Mouse (Mus musculus): ENCODE measurements around the gene Gucy1b2. TPM values are rescaled to one million over a fixed set of nuclear protein-coding genes. Genes with fewer than 3 reads are reported as not detected.

The Gucy1b2 gene
- polyA plus RNA-seq, 1 experiment from 2014 or later = 0.08 TPM

- H3K4me3 ChIP-seq = no peak overlapping the region
- H3K4me2 ChIP-seq (replicated peaks) = no peak overlapping the region
- no peak for ATAC-seq (ENCODE audit: insufficient number of reproducible peaks, insufficient read depth, low FRiP score, low TSS enrichment)
- no peaks in the 10 kb centered on the region for H3K36me3 ChIP-seq
- H3K27ac ChIP-seq = no peak overlapping the region
- H3K27me3 ChIP-seq = no peaks in the 10 kb centered on the region
- H3K9ac ChIP-seq = no peak overlapping the region
- no peaks in the 10 kb centered on the region for H3K4me1 ChIP-seq
- no peaks in the 10 kb centered on the region for H3K9me3 ChIP-seq
- WGBS = 75% methylated on average over 1 of the region's 1 CpGs
Observed at GRCm38 (mm10) chr14:62442971-62443370, 13.1 kb downstream of the Gucy1b2 start.

GRCm38 (mm10) chr14:62440036-62440435 is 16.1 kb downstream of the Gucy1b2 start:
- H3K4me3 ChIP-seq = no peak overlapping the region
- ATAC-seq (ENCODE audit: insufficient number of reproducible peaks, insufficient read depth, low FRiP score, low TSS enrichment) = no peak

GRCm38 (mm10) chr14:62438236-62438635 is 17.9 kb downstream of the Gucy1b2 start:
- ATAC-seq (ENCODE audit: insufficient number of reproducible peaks, insufficient read depth, low FRiP score, low TSS enrichment) = no peak
- no peak overlapping the region for H3K9ac ChIP-seq
- no peak overlapping the region for H3K27ac ChIP-seq
- no peaks in the 10 kb centered on the region for H3K4me1 ChIP-seq
- H3K36me3 ChIP-seq = no peaks in the 10 kb centered on the region
- no peak overlapping the region for H3K4me3 ChIP-seq
- H3K4me2 ChIP-seq (replicated peaks) = no peak overlapping the region
- H3K9me3 ChIP-seq = no peaks in the 10 kb centered on the region
- 51% methylated on average over 4 of the region's 4 CpGs for WGBS
- H3K27me3 ChIP-seq = no peaks in the 10 kb centered on the region

More at GRCm38 (mm10) chr14:62440036-62440435, 16.1 kb downstream of the Gucy1b2 start:
- Histone ChIP-seq H3K9me3 (no peaks in the 10 kb centered on the region), H3K4me2 (replicated peaks) (no peak overlapping the region), H3K27ac (no peak overlapping the region), H3K9ac (no peak overlapping the region), H3K27me3 (no peaks in the 10 kb centered on the region), H3K36me3 (no peaks in the 10 kb centered on the region), H3K4me1 (no peaks in the 10 kb centered on the region)

- no peak overlapping the region for H3K27ac ChIP-seq
- H3K4me3 ChIP-seq = no peak overlapping the region
- no peak for ATAC-seq (ENCODE audit: insufficient number of reproducible peaks, insufficient read depth, low FRiP score, low TSS enrichment)
- H3K9ac ChIP-seq = no peak overlapping the region
- H3K9me3 ChIP-seq = no peaks in the 10 kb centered on the region
- H3K36me3 ChIP-seq = no peaks in the 10 kb centered on the region
- no peaks in the 10 kb centered on the region for H3K27me3 ChIP-seq
- H3K4me1 ChIP-seq = no peaks in the 10 kb centered on the region
- no peak overlapping the region for H3K4me2 ChIP-seq (replicated peaks)
- 87% methylated on average over 2 of the region's 2 CpGs for WGBS
Observed at GRCm38 (mm10) chr14:62437806-62438205, 18.3 kb downstream of the Gucy1b2 start.

- Histone ChIP-seq H3K4me1 (no peaks in the 10 kb centered on the region), H3K9me3 (no peaks in the 10 kb centered on the region), H3K27ac (no peak overlapping the region), H3K4me2 (replicated peaks) (no peak overlapping the region), H3K27me3 (no peaks in the 10 kb centered on the region), H3K4me3 (no peak overlapping the region), H3K36me3 (no peaks in the 10 kb centered on the region), H3K9ac (no peak overlapping the region)
- 61% methylated on average over 2 of the region's 2 CpGs for WGBS
- no peak for ATAC-seq (ENCODE audit: insufficient number of reproducible peaks, insufficient read depth, low FRiP score, low TSS enrichment)
Observed at GRCm38 (mm10) chr14:62425277-62425691, 30.8 kb downstream of the Gucy1b2 start.

GRCm38 (mm10) chr14:62422265-62422664 is 33.8 kb downstream of the Gucy1b2 start:
- Histone ChIP-seq H3K9me3 (no peaks in the 10 kb centered on the region), H3K36me3 (no peaks in the 10 kb centered on the region), H3K4me1 (no peaks in the 10 kb centered on the region), H3K27ac (no peak overlapping the region), H3K4me2 (replicated peaks) (no peak overlapping the region), H3K27me3 (no peaks in the 10 kb centered on the region), H3K9ac (no peak overlapping the region), H3K4me3 (no peak overlapping the region)
- WGBS = 78% methylated on average over 4 of the region's 4 CpGs
- no peak for ATAC-seq (ENCODE audit: insufficient number of reproducible peaks, insufficient read depth, low FRiP score, low TSS enrichment)

- WGBS = 82% methylated on average over 3 of the region's 3 CpGs
- Histone ChIP-seq H3K4me2 (replicated peaks) (no peak overlapping the region), H3K9ac (no peak overlapping the region), H3K36me3 (no peaks in the 10 kb centered on the region), H3K4me3 (no peak overlapping the region), H3K9me3 (no peaks in the 10 kb centered on the region), H3K27me3 (no peaks in the 10 kb centered on the region), H3K27ac (no peak overlapping the region), H3K4me1 (no peaks in the 10 kb centered on the region)
- ATAC-seq (ENCODE audit: insufficient number of reproducible peaks, insufficient read depth, low FRiP score, low TSS enrichment) = no peak
Observed at GRCm38 (mm10) chr14:62417501-62417900, 38.6 kb downstream of the Gucy1b2 start.

- Histone ChIP-seq H3K27me3 (no peaks in the 10 kb centered on the region), H3K27ac (no peak overlapping the region), H3K4me2 (replicated peaks) (no peak overlapping the region), H3K4me3 (no peak overlapping the region), H3K9ac (no peak overlapping the region), H3K9me3 (no peaks in the 10 kb centered on the region), H3K4me1 (no peaks in the 10 kb centered on the region), H3K36me3 (no peaks in the 10 kb centered on the region)
- 65% methylated on average over 1 of the region's 1 CpGs for WGBS
- ATAC-seq (ENCODE audit: insufficient number of reproducible peaks, insufficient read depth, low FRiP score, low TSS enrichment) = no peak
Observed at GRCm38 (mm10) chr14:62416742-62417134, 39.4 kb downstream of the Gucy1b2 start.

GRCm38 (mm10) chr14:62416007-62416741 is 39.9 kb downstream of the Gucy1b2 start:
- Histone ChIP-seq H3K4me1 (no peaks in the 10 kb centered on the region), H3K27ac (no peak overlapping the region), H3K27me3 (no peaks in the 10 kb centered on the region), H3K36me3 (no peaks in the 10 kb centered on the region), H3K4me3 (no peak overlapping the region), H3K9me3 (no peaks in the 10 kb centered on the region), H3K9ac (no peak overlapping the region), H3K4me2 (replicated peaks) (no peak overlapping the region)
- 56% methylated on average over 7 of the region's 7 CpGs for WGBS
- no peak for ATAC-seq (ENCODE audit: insufficient number of reproducible peaks, insufficient read depth, low FRiP score, low TSS enrichment)

GRCm38 (mm10) chr14:62395346-62395745 is 60.7 kb downstream of the Gucy1b2 start:
- Histone ChIP-seq H3K4me1 (no peaks in the 10 kb centered on the region), H3K36me3 (no peaks in the 10 kb centered on the region), H3K4me2 (replicated peaks) (no peak overlapping the region), H3K9ac (no peak overlapping the region), H3K27me3 (no peaks in the 10 kb centered on the region), H3K4me3 (no peak overlapping the region), H3K27ac (no peak overlapping the region), H3K9me3 (no peaks in the 10 kb centered on the region)
- WGBS = 92% methylated on average over 2 of the region's 2 CpGs
- no peak for ATAC-seq (ENCODE audit: insufficient number of reproducible peaks, insufficient read depth, low FRiP score, low TSS enrichment)

- no peak for ATAC-seq (ENCODE audit: insufficient number of reproducible peaks, insufficient read depth, low FRiP score, low TSS enrichment)
- no peaks in the 10 kb centered on the region for H3K27me3 ChIP-seq
- no peak overlapping the region for H3K4me2 ChIP-seq (replicated peaks)
- 82% methylated on average over 4 of the region's 4 CpGs for WGBS
- no peaks in the 10 kb centered on the region for H3K9me3 ChIP-seq
- no peaks in the 10 kb centered on the region for H3K4me1 ChIP-seq
- no peaks in the 10 kb centered on the region for H3K36me3 ChIP-seq
- H3K27ac ChIP-seq = no peak overlapping the region
- no peak overlapping the region for H3K9ac ChIP-seq
- no peak overlapping the region for H3K4me3 ChIP-seq
Observed at GRCm38 (mm10) chr14:62392754-62393153, 63.3 kb downstream of the Gucy1b2 start.

- ATAC-seq (ENCODE audit: insufficient number of reproducible peaks, insufficient read depth, low FRiP score, low TSS enrichment) = no peak
Observed at GRCm38 (mm10) chr14:62389729-62390536, 66.2 kb downstream of the Gucy1b2 start.

More at GRCm38 (mm10) chr14:62389729-62390536, 66.2 kb downstream of the Gucy1b2 start:
- H3K4me1 ChIP-seq = no peaks in the 10 kb centered on the region
- no peaks in the 10 kb centered on the region for H3K9me3 ChIP-seq
- WGBS = 78% methylated on average over 9 of the region's 9 CpGs
- no peak overlapping the region for H3K4me3 ChIP-seq
- H3K27me3 ChIP-seq = no peaks in the 10 kb centered on the region
- no peaks in the 10 kb centered on the region for H3K36me3 ChIP-seq
- H3K9ac ChIP-seq = no peak overlapping the region
- no peak overlapping the region for H3K27ac ChIP-seq
- no peak overlapping the region for H3K4me2 ChIP-seq (replicated peaks)
